Mouse (Mus musculus): ENCODE results near the gene Gm20388.

Gene Gm20388

DNA sequence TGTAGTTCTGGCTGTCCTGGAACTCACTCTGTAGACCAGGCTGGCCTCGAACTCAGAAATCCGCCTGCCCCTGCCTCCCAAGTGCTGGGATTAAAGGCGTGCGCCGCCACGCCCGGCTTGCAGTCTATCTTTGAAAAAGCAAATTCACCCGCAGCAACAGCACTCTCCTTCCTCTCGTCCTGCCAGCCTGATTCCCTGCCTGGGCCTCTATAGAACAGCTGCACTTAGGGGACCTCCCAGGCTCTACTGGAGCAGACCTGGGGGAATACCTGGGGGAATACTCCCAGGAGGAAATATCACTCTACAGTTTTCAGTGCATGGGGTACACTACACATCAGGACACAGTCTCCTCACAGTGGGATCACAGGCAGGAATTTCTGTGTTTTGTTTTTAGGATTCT, 1938.7 kb downstream of the Gm20388 start:
- DNase-seq = no peak

DNA sequence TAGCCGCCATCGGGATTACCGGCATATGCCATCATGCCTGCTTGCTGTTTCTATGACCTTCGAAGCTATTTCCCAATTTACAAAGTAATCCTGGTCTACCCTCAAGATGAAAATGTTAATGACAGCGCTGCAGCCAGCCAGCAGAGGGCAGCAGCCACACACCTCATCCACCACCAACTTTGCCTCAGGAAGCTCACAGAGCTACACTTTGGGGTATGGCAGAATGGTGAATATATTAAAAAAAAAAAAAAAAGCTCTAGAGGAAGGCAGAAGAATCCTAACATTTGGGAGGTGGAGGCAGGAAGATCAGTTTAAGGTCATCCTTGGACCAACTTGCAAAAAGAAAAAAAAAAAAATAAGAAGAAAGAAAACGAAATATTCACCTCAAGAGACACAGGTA, 1939.4 kb downstream of the Gm20388 start:
- DNase-seq = peak; percentile 42 to 45

DNA sequence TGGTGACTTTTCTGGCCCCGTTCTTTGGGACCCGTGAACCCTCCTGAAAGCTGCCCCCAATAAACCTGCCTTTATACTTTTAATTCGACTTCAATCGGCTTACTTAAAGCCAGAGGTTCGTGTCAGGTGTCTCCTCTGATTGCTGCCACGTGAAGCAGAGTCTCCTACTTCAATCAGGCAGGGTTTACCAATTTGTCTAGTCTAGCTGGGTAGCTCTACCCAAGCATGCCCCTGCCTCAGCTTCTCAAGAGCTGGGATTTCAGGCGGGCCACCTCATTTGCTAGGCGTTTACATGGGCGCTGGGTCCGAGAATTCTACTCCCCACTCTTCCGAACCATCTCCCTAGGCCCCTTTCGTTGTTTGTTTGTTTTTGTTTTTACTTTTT, 1939.8 kb downstream of the Gm20388 start:
- no peak for DNase-seq

DNA sequence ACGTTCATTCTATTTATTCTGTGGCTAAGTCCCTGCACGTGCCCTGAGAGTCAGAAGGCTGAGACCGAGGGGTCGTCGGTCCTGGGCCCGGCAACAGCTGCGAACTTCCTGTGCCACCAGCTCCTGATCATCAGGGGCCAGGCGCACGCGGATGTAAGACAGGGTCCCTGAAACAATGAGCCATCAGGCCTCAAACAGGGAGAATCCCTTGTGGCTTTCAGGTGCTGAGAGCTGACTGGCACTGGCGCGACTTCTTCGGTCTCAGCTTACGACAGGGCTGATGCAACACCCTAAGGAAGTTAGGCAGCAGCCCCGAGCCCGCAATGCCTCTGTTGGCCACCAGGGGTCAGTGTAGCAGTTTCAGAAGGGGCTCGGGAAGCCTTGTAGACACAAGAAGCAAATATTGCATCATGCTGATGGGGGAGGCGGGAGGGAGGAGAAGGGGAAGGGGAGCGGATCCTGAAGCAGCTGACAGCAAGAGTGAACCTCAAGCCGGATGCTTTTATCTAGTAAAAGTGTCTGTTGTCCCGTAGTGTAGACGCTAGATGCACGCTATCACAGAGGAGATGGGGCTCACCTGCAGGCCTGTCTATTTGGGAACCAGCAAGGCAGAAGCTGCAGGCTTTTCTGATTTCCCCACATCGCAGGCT, 1940.3 kb downstream of the Gm20388 start:
- DNase-seq = peak; percentile 90

DNA sequence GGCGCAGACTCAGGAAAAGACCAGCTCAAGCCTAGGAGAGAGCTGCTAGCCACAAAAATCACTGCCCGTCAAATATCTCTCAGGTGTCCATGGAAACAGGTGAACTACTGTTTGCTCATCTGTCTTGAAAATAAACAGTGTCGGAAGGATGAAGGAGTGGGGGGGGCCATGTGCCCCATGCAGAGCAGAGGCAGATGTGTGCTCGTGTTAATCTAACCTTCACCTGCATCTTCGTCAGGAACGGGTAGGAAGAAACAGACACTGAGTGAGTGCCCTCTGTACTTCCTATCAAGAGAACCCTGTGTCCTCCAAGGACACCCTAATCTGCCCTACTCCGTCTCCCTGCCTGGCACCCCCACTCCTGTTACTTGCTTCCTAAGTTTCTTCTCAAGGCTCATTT, 1941.1 kb downstream of the Gm20388 start:
- no peak for DNase-seq

DNA sequence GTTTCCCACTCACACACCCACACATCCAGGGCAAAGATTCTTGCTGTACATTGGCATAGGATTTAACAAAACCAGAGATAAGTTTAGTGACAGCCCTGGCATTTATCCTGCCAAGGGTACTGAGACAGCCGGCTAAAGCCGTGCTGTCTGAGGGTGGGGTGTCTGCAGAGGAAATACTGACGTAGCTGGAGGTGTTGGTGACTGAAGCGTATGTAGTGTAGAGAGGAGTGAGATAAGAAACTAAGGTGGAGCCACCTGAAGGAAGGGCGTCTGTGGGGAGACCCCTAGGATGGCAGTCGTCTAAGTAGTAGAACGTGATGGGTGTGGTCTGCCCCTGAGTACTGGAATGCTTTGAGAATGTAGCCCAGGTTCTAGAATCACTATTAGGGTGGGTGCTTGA, 1941.8 kb downstream of the Gm20388 start:
- DNase-seq = no peak

DNA sequence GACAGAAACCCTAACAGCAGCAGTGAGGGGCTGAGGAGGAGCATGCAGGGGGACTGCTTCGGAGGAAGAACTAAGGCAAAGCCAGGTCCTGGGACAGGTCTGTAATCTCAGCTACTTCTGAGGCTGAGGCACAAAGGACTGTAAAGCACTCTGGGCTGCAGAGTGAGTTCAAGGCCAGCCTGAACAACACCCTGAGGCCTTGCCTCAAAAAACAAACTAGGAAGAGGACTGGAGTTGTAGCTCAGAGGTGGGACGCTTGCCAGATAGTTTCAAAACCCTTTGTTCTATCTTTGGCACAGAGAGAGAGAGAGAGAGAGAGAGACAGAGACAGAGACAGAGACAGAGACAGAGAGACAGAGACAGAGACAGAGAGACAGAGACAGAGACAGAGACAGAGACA, 1942.9 kb downstream of the Gm20388 start:
- no peak for DNase-seq

DNA sequence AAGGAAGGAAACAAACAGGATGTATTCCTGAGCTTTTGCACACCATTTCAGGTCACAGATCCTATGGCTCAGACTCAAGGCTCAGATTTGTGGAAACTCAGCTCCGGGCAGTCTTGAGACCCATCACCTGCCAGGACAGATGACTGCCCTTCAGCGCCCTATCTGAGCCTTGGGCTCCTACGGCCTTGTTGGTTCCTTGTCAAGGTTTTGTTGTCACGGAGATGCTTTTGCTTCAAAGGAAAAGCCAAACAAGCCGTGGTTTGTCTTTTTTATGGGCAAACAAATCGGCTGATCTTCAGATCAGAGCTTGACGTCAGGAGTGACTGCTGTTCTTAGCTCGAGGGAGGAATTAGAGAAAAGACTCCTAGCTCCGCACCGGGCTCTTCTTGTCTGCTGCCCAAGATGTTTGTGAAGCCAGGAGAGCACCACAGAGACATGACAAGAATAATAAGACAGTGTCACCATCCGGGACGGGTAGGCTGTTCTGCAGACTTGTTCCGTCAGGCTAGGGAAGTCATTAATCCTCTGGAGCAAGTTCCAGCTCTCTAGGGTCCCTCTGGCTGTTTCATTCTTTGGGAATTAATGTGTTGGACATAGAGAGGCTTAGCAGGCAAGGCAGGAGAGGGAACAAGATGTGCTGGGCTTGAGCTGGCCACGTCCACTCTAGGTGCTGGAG, 1945.6 kb downstream of the Gm20388 start:
- no peak for DNase-seq

DNA sequence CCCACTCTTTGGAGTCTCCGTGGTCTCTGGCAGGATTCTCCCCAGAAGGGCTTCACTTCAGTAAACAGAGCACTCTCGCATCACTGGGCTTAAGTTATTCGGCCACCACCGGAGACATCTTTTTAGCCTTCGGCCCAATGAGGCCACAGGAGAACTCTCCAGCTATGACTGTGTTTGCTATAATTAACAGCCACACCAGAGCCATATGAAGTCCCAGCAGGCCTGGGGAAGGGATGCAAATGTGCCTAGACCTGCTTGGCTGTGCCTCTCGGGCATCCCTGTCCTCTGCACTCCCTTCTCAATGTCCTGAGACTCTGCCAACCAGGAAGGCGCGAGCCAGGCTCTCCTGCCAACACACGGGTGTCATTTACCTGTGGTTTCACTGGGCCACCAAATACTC, 1946.7 kb downstream of the Gm20388 start:
- DNase-seq = no peak

DNA sequence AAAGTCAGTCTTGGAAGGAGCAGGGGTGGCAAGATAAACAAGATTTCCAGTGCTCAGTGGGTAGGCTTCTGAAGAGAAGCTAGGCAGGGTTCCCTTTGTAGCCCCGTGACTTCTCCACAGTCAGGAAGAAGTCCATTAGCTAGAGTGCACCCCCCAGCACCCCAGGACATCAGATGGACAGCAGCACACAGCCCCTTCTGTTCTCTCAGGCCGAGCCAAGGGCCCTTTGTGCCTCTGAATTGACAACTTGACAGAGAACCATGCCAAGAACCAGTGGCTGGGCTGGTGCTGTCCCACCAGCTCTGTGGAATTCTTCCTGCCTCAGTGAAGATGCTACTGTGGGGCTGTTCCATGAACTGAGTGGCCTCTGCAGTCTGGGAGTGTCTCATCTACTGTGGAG, 1947.1 kb downstream of the Gm20388 start:
- no peak for DNase-seq

DNA sequence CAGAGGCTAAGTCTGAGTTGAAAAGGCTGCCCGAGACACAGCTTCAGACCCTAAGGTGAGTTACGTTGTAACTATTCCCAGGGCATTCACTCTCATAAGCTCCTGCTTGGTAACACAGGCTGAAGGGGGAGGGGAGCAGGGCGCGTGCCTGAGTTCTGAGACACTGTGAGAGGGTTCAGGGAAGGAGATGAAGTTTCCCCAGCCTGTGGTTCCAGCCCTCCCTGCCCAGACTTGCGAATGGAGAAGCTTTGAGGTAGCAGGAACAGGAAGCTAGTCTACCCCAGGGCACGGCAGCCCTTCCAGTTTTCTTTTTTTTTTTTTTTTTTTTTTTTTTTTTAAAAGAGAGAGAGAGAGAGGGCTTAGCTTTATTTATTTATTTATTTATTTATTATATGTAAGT, 1950.6 kb downstream of the Gm20388 start:
- DNase-seq = no peak

DNA sequence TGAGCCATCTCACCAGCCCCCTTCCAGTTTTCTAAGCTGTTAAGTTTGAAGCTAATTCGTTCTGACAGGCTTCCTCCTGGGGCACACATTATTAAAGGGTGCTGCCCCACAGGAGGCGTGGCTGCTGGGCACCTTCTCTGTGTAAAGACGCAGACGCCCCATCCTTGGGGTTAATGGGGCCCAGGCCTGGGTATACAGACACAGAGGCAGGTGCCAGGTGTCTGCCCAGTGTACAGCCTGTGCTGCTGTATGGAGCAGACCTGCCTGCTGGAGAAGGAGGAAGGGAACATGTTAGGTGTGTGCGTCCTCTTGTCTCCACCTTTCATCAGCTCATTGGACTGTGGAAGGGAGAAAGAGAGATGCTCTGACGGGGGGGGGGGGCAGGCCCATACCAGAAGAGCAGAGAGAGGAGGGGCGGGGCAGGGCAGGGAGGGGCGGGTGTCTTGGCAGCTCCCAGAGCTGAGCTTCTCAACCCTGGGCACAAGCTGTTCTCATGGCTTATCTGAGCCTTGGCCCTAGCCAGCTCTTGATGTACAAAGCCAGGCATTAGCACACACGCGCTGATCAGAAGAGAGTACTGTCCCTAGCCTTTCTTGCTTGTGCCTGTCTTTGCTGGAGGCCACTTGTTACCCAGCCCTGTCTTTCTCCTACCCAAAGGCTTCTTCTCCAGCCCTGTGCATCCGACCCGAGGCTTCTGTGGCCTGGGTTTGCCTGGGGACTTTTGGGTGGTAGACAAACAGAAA, 1951.3 kb downstream of the Gm20388 start:
- DNase-seq = no peak

DNA sequence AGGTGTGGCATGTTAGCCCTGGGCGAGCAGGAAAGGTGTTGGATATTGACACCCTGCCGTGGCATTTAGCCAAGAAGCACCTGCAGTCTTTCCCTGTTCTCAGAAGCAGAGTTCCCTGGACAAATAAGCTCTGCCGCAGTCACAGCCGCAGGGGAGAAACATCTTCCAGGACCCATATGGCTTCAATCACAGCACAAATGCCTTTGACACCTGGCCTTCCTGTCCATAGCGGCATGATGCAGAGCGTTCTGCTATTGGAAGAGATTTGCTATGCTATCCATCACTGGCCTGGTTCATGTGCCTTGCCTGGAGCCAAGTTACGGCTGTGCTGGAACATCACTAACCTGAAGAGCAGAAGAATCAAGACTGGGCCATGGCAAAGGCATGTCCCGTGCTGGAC, 1954.7 kb downstream of the Gm20388 start:
- no peak for DNase-seq

DNA sequence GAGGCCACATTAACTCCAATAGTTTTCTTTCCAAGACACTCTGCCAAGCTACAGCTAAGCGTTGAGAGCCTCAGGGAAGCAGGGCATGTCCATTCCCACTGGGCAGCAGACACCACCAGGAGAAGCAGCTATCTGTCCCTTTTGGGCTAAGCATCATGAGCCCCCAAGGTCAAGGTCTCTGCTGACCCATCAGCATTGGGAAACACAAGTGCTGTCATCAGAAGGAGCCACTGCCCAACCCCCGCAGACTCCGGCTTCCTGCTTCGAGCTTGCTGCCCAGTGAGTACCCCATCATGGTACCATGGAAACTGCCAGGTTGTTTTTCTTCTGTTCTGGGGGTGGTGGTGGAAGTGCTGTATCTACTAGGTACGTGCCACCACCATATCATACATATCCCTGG, 1957.6 kb downstream of the Gm20388 start:
- DNase-seq = no peak

DNA sequence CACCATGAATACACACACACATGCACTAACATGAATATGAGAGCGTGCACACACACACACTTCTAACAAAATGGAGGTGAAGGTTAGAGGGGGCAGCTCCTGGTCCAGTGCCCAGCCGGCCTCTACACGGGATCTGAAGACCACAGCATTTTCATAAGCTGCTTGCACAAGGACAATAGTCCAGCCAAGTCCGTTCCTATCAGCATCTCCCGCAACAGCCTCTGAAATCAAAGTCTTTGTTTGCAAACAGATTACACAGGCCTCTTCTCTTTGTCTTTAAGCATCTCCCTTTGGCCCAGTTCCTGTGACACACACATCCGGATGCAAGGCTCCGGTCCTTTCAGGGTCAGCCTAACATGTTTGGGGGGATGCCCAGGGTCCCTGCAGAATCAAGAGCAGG, 1958.3 kb downstream of the Gm20388 start:
- no peak for DNase-seq

DNA sequence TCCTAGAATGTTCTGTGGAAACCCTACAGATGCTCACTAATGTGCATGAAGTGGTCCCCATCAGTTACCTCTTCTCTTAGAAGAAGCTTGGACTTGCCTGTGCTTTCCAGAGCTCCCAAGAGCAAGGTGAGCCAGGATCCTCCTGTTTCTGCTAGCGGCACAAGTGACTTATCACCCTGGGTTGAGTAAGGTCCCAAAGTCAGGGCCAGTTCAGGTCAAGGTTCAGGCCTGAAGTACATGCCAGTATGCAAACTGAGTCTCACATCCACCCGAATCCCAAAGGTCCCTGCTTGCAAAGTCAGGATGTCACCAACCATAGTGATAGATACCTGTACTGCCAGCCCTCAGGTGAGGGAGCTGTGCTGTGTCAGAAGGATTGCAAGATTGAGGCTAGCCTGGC, 1959.5 kb downstream of the Gm20388 start:
- DNase-seq = no peak

DNA sequence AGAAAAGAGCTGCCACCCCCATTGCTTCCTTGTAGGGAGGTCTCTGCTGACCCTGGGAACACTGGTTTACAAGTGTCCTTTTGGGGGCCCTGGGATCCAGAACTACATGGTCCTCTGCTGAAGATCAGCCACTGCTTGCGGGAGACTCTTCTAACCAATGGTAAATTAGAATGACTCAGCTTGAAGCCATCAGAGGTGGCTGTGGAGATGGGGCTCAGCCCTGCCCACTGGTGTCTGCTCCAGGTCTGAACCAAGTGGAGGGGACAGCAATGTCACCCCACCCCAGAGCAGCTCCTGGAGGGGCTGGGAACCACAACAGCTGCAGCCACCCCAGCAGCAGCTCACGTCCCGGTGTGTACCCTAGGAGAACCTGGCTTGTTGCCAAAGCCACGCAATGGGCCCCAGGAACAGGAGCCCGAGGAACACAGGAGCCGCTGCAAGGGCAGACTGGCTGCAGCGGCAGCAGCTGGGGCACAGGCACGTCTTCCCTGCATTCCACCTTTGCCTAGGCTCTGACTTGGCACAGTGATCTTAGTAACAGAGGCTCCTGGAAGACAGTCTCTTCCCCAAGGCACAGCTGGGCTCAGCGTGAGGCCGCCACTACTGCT, 1961.3 kb downstream of the Gm20388 start:
- DNase-seq = no peak

DNA sequence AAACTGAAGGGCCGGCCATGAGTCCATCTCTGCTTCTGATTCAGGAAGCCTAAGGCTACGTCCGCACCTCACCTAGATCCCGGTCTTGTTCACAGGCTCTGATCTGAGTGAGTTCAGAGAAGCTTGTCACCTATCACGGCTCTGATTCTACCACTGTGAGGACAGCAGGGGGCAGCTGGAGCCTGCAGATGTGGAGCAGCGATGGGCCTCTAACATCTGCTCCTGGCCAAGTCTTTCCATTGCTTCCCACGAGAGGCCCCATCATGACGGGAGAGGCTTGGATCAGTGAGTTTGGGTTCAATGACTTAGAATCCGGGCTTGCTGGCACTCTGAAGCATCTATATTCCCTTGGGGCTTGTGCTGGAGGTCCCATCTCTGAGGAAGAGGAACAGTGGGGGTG, 1963.4 kb downstream of the Gm20388 start:
- DNase-seq = no peak

DNA sequence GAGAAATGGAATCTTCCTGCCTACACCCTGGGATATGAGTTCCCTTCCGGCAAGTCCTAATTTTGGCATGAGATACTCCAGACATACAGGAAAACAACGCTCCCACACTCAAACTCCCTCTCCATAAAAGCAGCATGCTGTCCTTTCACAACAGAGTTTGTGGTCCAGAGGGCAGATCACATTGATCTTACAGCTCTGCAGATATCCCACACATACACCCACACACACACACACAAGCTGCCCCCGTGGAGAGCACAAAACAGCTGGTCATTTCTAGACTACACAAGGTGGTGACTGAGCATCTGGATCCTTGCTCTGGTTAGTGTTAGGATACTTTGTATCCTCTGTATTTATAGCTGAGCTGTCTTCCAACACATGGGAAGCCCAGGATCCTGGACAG, 1964.4 kb downstream of the Gm20388 start:
- DNase-seq = no peak

DNA sequence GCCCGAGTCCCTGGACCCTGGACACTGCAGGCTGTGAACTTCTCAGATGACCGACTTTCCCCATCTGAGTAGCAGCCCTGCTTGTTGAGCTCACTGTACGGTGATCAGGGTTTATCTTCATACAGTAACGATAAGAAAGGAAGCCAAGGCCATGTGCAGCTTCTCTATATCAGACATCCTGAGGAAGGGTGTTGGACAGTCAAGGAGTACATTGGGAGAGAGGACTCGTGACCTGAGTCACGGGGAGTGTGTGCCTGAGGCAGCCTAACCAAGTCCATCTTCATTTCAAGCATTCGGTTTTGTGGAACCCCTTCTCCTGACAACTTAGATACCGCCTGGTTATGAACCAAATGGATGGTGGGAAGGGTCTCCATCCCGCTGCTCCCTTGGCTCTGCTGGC, 1964.9 kb downstream of the Gm20388 start:
- no peak for DNase-seq

DNA sequence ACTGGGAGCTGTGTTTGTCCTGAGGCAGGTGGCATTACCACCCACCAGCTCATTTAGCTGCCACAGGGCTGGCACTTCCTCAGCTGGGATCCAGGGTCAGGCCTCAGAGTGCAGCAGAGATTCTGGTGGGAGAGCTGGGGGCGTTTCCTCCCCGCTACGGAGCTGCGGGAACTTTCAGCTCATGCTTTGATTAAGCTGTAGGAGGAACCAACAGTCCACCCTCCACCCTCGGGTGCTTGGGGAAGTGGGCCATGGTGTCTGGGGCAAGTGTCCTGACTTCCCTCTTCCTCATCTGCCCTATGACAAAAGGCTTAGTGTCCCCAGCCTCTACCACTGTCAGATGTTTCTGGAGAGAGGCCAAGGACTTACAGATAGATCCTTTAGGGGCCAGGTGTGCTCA, 1966.6 kb downstream of the Gm20388 start:
- no peak for DNase-seq

DNA sequence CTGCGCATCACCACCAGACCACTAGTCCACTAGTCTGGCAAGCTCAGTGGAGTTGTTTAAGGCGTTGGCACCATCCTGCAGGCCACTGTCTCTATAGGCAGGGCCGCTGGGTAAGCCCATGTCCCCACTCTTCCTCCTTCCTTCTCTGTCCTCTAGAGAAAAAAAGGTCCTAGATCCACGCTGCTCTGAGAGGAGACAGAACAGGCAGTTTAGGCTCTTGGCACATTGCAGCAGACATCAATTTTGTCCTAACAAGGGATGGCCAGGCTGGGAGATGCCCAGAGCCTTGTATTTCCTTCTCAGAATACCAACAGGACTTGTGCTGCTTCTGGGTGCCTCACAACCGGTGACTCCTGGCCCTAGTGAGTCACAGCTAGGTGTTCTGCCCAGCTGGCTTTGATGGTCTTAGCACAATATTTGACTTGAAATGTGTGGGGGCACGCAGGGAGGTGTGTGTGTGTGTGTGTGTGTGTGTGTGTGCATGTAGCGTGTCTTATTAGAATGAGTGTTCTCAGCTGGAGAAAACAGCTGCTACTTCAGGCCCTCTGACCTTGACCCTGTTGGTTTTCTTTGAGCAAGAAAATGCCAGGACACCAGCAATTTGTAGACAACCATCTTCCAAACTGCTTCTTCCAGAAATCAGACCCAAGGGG, 1967.3 kb downstream of the Gm20388 start:
- no peak for DNase-seq

DNA sequence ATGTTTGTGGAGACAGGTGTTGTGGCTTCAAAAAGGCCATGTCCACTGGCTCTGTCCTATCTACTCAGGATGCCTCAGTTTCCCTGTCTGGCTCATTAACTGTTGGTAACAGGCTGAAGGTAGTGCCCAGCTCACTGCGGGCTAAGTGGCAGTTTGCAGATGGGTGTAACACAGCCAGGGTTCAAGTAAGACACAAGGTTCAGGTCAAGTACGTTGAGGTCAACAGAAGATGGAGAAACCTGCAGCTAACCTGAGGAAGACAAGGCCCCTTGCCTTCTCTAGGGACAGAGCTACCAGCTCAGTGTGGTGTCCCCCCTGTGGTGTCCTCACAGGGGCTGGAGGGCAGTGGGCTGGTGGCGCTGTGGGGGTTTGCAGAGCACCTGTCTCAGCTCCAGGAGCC, 1969.1 kb downstream of the Gm20388 start:
- DNase-seq = no peak
